Mouse (Mus musculus) myocyte (in vitro differentiated cells): ENCODE results near the gene Lhx6.

Experiments
- CEBPB ChIP-seq: IDR thresholded peaks from 2 replicates; pipeline ENCODE4 v1.6.1; 2011; ENCODE audit warnings: mild to moderate bottlenecking, moderate library complexity; ENCODE audit not compliant: poor library complexity, insufficient read depth, severe bottlenecking
- POLR2A ChIP-seq: IDR thresholded peaks from one replicate; pipeline ENCODE4 v1.6.1; 2011; ENCODE audit warnings: low read depth, mild to moderate bottlenecking, control low read depth, moderate library complexity; ENCODE audit not compliant: insufficient read length
- TCF12 ChIP-seq: IDR thresholded peaks from one replicate; pipeline ENCODE4 v1.6.1; 2011; ENCODE audit warnings: mild to moderate bottlenecking, control low read depth; ENCODE audit not compliant: poor library complexity, insufficient read depth, severe bottlenecking
- USF1 ChIP-seq: IDR thresholded peaks from one replicate; pipeline ENCODE4 v1.6.1; 2011; ENCODE audit warnings: low read depth, mild to moderate bottlenecking, control low read depth, moderate library complexity

- no peak for TF ChIP-seq USF1
- TF ChIP-seq CEBPB, result no peak
- TF ChIP-seq POLR2A, result no peak
- TF ChIP-seq TCF12, result no peak
These were observed 33.9 kb upstream of the Lhx6 start for GRCm38 (mm10) chr2:36139096-36139495.
